Mouse (Mus musculus) thymus, postnatal 0 days (tissue): ENCODE measurements around the gene Scg2. TPM values are rescaled to one million over a fixed set of nuclear protein-coding genes. Genes with fewer than 3 reads are reported as not detected.
A peak's percentile ranks its signal among the peaks of the same experiment; 100 is the strongest.

Source experiments
- DNase-seq: peaks from one replicate; pipeline ENCODE4 v3.0.0-alpha.2; 2015; ENCODE audit warnings: low spot score
- polyA plus RNA-seq: library from polyadenylated mRNA; unstranded; fragments of >200 nt; fragmentation: Nextera tagmentation; extraction: Ambion mirVana; gene quantifications from 2 replicates; pipeline ENCODE4 v1.2.1, GENCODE M21; 2015

Scg2 gene
- 0.49 and 0.75 TPM in 2 replicates for polyA plus RNA-seq

- peak; percentile 34 for DNase-seq
Measured at GRCm38 (mm10) chr1:79439609-79440308, at the start of gene Scg2. Gene Scg2 (minus strand): TSS chr1:79440120.

GRCm38 (mm10) chr1:79485546-79485945 is 45.6 kb upstream of the Scg2 start:
- no peak for DNase-seq

GRCm38 (mm10) chr1:79470856-79471255 is 30.9 kb upstream of the Scg2 start:
- no peak for DNase-seq

GRCm38 (mm10) chr1:79469871-79470270 is 30.0 kb upstream of the Scg2 start:
- no peak for DNase-seq

GRCm38 (mm10) chr1:79466585-79466984 is 26.7 kb upstream of the Scg2 start:
- no peak for DNase-seq

GRCm38 (mm10) chr1:79458558-79458957 is 18.6 kb upstream of the Scg2 start:
- no peak for DNase-seq

GRCm38 (mm10) chr1:79454164-79454563 is 14.2 kb upstream of the Scg2 start:
- no peak for DNase-seq

- no peak for DNase-seq
Measured at GRCm38 (mm10) chr1:79452339-79452738, 12.4 kb upstream of the Scg2 start.

GRCm38 (mm10) chr1:79450343-79451021 is 10.6 kb upstream of the Scg2 start:
- no peak for DNase-seq

GRCm38 (mm10) chr1:79449943-79450342 is 10.0 kb upstream of the Scg2 start:
- no peak for DNase-seq

GRCm38 (mm10) chr1:79445586-79445985 is 5.7 kb upstream of the Scg2 start:
- DNase-seq, result no peak

GRCm38 (mm10) chr1:79437755-79438154 is 2.2 kb downstream of the Scg2 start:
- no peak for DNase-seq

GRCm38 (mm10) chr1:79436671-79437070 is 3.2 kb downstream of the Scg2 start:
- DNase-seq, result no peak

GRCm38 (mm10) chr1:79429058-79429457 is 10.9 kb downstream of the Scg2 start:
- no peak for DNase-seq

- no peak for DNase-seq
Measured at GRCm38 (mm10) chr1:79415496-79415895, 24.4 kb downstream of the Scg2 start.

- DNase-seq, result no peak
Measured at GRCm38 (mm10) chr1:79406337-79406942, 33.5 kb downstream of the Scg2 start.

- DNase-seq, result no peak
Measured at GRCm38 (mm10) chr1:79401090-79402012, 38.6 kb downstream of the Scg2 start.

GRCm38 (mm10) chr1:79400284-79400683 is 39.6 kb downstream of the Scg2 start:
- DNase-seq, result no peak
